Mouse (Mus musculus) spleen, adult 2 months (tissue): ENCODE results near the gene Plk4. TPM values are rescaled to one million over a fixed set of nuclear protein-coding genes. Genes with fewer than 3 reads are reported as not detected.
"Not testable (repeated sequence)": the region's sequence is repeated elsewhere in the genome, so short reads cannot be mapped to it uniquely, and the experiment has no call there.

Experiments
- DNase-seq, 2 experiments: peaks; one replicate each; pipeline versions ENCODE4 v3.0.0 to v3.0.0-alpha.2; 2012 to 2021; ENCODE audit warnings: low spot score in 2 of 2, low read depth in 1 of 2
- H3K27ac ChIP-seq: fragments of 200-500 bp; 2 replicates; pipeline ENCODE4 v1.5.1; 2012; ENCODE audit warnings: low read length, inconsistent platforms; ENCODE audit not compliant: insufficient read depth
- H3K27me3 ChIP-seq: fragments of 200-500 bp; 2 replicates; pipeline ENCODE4 v1.6.1; 2012; ENCODE audit warnings: mild to moderate bottlenecking, moderate library complexity, low read length, inconsistent platforms; ENCODE audit not compliant: control insufficient read depth, insufficient read depth
- H3K36me3 ChIP-seq: fragments of 200-500 bp; 2 replicates; pipeline ENCODE4 v1.6.1; 2012; ENCODE audit warnings: mild to moderate bottlenecking, low read length, inconsistent platforms; ENCODE audit not compliant: control insufficient read depth, insufficient read depth
- H3K4me1 ChIP-seq: fragments of 200-500 bp; 2 replicates; pipeline ENCODE4 v1.6.1; 2011; ENCODE audit warnings: inconsistent platforms; ENCODE audit not compliant: control insufficient read depth, insufficient read depth, insufficient read length
- H3K4me3 ChIP-seq: fragments of 200-500 bp; 2 replicates; pipeline ENCODE4 v1.5.1; 2011; ENCODE audit warnings: mild to moderate bottlenecking, inconsistent platforms; ENCODE audit not compliant: insufficient read depth, insufficient read length; ENCODE audit errors: extremely low read depth
- WGBS: fragments of 180-500 bp; shearing (Covaris S2); methylation state at CpG from one replicate; pipeline ENCODE4 v1.1.7; 2018; 5-methylcytosine and 5-hydroxymethylcytosine counted together
- polyA plus RNA-seq: library from polyadenylated mRNA; depleted of rRNA; stranded (reverse); fragments of >200 nt; gene quantifications from 2 replicates; pipeline ENCODE4 v1.2.3, GENCODE M21; 2012; rRNA removed

Gene Plk4
- polyA plus RNA-seq, 1 experiment = 2.7 TPM

GRCm38 (mm10) chr3:40853123-40853738 is 53.4 kb downstream of the Plk4 start:
- H3K36me3 ChIP-seq, H3K4me1 ChIP-seq, H3K27me3 ChIP-seq, H3K27ac ChIP-seq, DNase-seq, H3K4me3 ChIP-seq: not testable (repeated sequence)
- WGBS = 88% methylated on average over 3 of the region's 3 CpGs

Other genes starting within 250 kb of the Plk4 start
- gene Slc25a31, start 91.2 kb upstream of the Plk4 start, polyA plus RNA-seq = 0.11 and 0.13 TPM in 2 replicates
- gene Hspa4l, start 55.5 kb upstream of the Plk4 start, polyA plus RNA-seq = 7.8 and 10.1 TPM in 2 replicates
- 1.9 and 2.6 TPM in 2 replicates for gene Mfsd8, start 46.9 kb downstream of the Plk4 start, polyA plus RNA-seq
- gene Abhd18, start 47.0 kb downstream of the Plk4 start, polyA plus RNA-seq = 1.2 and 1.4 TPM in 2 replicates
- gene 1700034I23Rik, start 102.5 kb downstream of the Plk4 start, polyA plus RNA-seq = not detected in 2 replicates
- gene Larp1b, start 149.8 kb downstream of the Plk4 start, polyA plus RNA-seq = 3.8 and 6.0 TPM in 2 replicates